Mouse (Mus musculus): ENCODE measurements around the gene Mpdz.

DNA sequence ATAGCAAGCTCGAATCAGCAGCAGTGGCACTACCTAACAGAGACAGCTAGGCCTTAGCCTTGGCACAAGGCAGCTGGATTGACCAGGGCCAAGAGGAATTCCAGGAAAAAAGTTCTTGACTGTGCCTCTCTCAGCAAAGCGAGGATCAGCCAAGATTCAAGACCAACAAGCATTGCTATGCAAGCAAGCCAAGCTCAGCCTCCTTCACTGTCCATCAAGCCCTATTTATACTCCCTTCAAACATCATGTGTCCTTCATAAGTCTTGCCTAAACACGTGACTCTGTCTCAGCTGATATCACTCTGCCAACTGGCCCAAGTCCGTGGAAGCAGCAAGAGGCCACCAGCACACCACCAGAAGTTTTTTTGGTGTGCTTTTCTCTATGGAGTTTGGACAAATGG is 6.8 kb upstream of the Mpdz start:
- no peak for TF ChIP-seq CTCF (IDR thresholded peaks at IDR 0.05; ENCODE audit: low read depth, low read length)
- no peak for TF ChIP-seq POLR2A (IDR thresholded peaks at IDR 0.05; ENCODE audit: borderline replicate concordance, low read depth, low read length)
